Mouse (Mus musculus): Measurements from ENCODE around the gene Krt39.

Krt39 gene

GRCm38 (mm10) chr11:99471946-99472345 lies 49.2 kb downstream of the Krt39 start:
- no peak for DNase-seq (ENCODE audit: low spot score in 2 of 2)

- no peak for DNase-seq (ENCODE audit: low spot score in 2 of 2)
Measured at GRCm38 (mm10) chr11:99469228-99469627, 51.9 kb downstream of the Krt39 start.

GRCm38 (mm10) chr11:99468566-99468965 lies 52.6 kb downstream of the Krt39 start:
- no peak for DNase-seq (ENCODE audit: low spot score in 2 of 2)

GRCm38 (mm10) chr11:99466316-99466715 lies 54.8 kb downstream of the Krt39 start:
- peak in 1 of 2 experiments; percentile 15 for DNase-seq (ENCODE audit: low spot score in 2 of 2)

GRCm38 (mm10) chr11:99464836-99465235 lies 56.3 kb downstream of the Krt39 start:
- peak; percentile 65 to 86 for DNase-seq (ENCODE audit: low spot score in 2 of 2)

All from frontal cortex, postnatal 14 days (tissue).